Mouse (Mus musculus): ENCODE measurements around the gene Svs5. TPM values are rescaled to one million over a fixed set of nuclear protein-coding genes. Genes with fewer than 3 reads are reported as not detected.
A peak's percentile ranks its signal among the peaks of the same experiment; 100 is the strongest.
"Not testable (repeated sequence)": the region's sequence is repeated elsewhere in the genome, so short reads cannot be mapped to it uniquely, and the experiment has no call there.

Gene Svs5
- total RNA-seq (2021), result not detected
- long read RNA-seq, result 0 reads

DNA sequence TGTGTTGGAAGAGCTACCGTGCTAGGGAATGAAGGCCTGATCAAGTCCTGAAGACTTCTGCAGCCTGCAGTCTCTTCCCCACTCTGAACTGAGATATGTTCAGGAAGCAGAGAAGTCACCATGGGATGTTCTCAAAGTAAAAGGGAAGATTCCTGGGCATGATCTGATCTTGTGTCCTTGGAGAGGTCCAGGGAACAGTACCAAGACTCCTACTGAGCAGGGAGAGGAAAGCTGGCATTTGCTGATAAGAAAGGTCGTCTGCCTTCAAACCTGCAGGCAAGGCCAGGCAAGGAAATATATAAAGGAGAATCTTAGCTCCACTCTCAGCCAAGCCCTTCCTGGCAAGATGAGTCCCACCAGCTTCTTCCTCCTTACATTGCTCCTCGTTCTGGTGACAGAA is at the start of gene Svs5:
Gene Svs5 (plus strand): TSS at position 301 of the 400 bp plus-strand sequence.
- not testable (repeated sequence) for DNase-seq (ENCODE audit: low spot score in 2 of 2)

DNA sequence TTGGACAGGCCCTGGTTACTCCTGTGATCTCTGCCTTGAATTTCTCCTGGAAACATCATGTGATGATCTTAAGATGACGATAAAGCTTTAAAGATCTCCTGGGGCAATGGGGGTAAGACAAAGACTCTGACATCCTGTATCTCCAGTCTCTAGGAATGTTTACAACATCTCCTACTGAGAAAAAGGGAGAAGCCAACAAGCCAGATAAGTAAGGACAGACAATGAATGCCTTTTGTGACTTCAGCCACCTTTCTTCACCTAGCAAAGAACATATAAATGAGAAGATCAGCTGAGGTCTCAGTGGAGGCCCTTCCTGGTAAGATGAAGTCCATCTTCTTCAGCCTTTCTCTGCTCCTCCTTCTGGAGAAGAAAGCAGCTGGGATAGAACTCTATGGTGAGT is 43.6 kb upstream of the Svs5 start, which contains the start of gene Svs3a:
Gene Svs3a (plus strand): TSS at position 301 of the 400 bp plus-strand sequence.
- not testable (repeated sequence) for DNase-seq (ENCODE audit: low spot score in 2 of 2)

DNA sequence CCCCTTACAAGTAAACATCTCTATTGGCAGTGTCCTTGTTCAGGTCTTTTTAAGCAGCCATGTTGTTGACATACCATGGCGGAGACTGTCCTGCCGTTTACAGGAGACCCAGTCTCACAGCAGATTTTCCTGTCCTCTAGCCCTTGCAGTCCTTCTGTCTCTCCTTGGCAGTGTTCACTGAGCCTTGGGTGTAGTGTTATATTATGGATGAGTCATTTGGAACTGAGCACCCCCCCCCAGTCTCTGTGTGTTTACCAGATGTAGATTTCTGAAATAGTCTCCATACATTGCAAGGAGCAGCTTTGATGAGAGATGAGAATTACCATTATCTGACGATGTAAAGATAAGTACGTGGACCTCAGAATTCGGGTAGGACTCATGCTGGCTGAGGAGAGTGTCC is 19.9 kb upstream of the Svs5 start:
- no peak for DNase-seq (ENCODE audit: low spot score in 2 of 2)

DNA sequence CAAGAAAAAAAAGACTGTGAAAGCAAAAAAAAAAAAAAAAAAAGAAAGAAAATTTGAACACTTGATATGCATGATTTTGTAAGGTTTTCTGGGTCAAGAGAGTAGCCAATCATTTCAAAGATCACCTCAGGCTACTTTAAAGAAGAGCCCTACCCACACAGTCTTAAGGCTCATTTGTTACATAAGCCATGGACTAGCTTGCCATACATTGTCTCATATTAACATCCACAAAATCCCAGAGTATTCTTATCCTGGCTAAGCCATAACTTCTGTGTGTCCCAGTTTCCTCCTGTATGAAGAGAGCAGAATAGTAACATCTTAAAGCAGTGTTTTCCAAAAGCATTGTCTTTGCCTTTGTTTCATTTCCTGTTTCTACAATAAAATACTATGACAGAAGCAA is 17.1 kb upstream of the Svs5 start:
- DNase-seq (ENCODE audit: low spot score in 2 of 2), result not testable (repeated sequence)

DNA sequence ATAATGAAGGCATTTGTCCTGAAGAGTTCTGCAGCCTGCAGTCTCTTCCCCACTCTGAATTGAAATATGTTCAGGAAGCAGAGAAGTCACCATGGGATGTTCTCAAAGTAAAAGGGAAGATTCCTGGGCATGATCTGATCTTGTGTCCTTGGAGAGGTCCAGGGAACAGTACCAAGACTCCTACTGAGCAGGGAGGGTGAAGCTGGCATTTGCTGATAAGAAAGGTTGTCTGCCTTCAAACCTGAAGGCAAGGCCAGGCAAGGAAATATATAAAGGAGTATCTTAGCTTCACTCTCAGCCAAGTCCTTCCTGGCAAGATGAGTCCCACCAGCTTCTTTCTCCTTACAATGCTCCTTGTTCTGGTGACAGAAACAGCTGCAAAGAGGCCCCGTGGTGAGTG is 16.1 kb upstream of the Svs5 start, which contains the start of gene Svs6:
Gene Svs6 (plus strand): TSS at position 301 of the 400 bp plus-strand sequence.
- DNase-seq (ENCODE audit: low spot score in 2 of 2), result not testable (repeated sequence)

DNA sequence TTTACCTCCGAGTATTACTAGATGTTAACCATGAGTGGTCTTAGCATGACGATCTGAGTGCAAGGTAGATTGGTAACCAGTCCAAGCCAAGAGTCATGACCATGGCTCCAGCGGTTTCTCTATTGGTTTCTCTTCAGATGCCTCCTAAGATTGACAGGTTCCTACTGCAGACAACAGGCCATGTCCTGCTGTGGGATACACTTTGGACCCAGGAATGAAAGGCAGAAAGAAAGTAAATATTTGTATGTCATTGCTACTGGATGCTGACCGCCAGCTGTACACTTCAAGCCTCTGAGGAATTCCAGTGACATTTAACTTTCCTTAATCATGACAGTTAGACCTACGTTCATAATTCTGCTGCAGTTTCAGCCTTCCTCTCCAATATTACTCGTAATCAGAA is 11.6 kb upstream of the Svs5 start:
- no peak for DNase-seq (ENCODE audit: low spot score in 2 of 2)

DNA sequence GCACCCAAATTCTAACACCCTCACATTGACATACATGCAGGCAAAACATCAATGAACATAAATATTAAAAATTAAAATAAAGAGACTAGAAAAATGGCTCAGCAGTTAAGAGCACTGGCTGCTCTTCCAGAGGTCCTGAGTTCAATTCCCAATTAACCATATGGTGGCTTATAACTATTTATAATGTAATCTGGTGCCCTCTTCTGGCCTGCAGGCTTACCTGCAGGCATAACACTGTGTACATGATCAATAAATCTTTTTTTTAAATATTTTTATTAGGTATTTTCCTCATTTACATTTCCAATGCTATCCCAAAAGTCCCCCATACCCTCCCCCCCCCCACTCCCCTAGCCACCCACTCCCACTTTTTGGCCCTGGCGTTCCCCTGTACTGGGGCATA is 11.2 kb downstream of the Svs5 start:
- DNase-seq (ENCODE audit: low spot score in 2 of 2), result not testable (repeated sequence)

DNA sequence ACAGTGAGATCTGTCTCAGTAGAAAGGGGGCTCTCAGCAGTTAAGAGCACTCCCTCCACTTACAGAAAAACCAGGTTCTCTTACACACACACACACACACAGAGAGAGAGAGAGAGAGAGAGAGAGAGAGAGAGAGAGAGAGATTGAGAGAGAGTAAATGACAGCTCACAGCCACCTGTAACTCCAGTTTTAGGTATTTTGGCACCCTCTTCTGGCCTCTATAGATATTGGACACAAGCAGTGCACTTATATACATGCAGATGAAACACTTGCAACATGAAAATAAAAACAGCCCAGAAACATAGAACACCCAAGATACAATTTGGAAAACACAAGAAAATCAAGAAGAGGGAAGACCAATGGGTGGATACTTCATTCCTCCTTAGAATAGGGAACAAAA is 15.2 kb downstream of the Svs5 start:
- DNase-seq (ENCODE audit: low spot score in 2 of 2), result not testable (repeated sequence)

DNA sequence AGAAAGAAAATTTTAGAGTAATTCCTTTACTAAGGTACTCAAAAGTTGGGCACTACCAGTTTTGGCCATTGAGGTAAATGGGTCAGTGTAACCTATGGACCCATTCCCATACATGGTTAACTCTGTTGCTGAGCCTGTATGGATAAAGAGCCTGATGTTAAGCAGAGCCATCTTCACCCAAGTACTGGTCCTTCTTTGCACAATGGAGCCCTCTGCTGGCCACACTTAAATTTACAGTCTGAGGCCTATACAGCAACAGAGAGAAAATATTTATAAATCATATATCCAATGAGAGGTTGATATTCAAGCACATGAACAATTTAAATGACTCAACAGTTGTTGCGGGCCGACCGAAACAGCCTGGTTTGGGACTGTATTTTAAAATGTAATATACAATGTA is 16.4 kb downstream of the Svs5 start:
- DNase-seq (ENCODE audit: low spot score in 2 of 2), result peak; percentile 10 to 28

DNA sequence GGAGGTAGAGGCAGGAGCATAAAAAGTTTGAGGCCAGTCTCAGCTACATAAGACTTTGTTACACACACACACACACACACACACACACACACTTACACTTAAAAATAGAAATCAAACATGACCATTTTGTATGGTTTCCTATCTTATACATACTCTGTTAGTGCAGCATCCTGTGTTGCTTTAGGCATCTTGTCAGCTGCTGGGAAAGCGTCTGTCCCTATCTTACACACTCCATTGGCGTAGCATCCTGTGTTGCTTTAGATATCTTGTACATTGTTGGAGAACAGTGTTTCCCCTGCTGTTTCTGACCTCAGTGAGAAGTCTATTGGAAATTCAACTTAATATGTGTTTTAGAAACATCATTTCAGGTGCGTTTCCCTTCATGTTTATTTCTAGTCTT is 20.2 kb downstream of the Svs5 start:
- no peak for DNase-seq (ENCODE audit: low spot score in 2 of 2)

DNA sequence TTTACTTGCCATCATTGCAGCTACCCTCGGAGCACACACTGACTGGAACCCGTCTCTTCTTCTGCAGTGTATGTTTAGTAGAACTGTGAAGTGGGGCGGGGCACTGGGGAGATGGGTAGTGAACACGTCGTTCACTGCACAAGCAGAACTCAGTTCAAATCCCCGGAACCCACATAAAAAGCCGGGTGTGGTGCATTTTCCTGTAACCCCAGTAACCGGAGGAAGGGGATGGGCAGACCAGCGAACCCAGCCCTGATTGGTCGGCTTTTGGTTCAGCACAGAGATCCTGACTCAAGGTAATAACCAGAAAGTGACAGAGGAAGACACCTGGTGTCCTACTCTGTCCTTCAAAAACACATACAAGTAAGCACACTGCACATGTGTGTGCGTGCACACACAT is 20.8 kb downstream of the Svs5 start:
- no peak for DNase-seq (ENCODE audit: low spot score in 2 of 2)

DNA sequence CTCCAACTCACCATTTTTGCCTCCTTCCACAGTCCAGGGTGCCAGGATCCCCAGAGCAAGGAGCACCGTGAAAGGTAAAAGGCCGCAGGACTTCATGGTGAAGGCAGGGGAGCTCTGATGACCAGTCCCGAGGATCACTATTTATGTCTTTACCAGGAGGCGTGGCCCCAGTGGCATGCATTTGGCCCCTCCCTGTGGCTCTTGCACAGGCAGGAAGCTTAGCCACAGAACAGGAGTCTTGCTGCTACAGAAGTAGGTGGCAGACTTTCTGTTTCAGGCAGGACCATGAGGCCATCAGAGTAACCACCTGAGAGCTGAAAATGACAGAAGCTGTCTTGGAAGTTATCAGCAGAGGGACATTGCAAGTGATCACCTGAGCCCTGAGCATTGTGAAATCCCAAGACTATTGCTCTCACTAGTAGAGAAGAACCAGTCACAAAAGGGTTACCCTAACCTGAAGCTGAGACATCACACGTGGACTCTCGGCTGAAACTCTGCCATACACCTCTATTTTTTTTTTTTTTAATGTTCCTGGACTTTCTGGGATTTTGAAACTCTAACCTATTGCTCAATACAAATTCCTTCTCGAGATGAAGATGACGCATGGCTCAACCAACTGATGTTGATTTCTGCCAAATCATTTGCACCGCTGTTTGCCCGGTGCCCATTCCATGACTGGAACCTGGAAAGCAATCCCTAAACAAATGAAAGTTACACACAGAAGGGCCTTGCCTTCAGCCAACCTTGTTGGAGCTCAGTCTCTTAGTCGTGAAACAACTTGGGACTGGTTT is 23.8 kb downstream of the Svs5 start:
- DNase-seq (ENCODE audit: low spot score in 2 of 2), result no peak

DNA sequence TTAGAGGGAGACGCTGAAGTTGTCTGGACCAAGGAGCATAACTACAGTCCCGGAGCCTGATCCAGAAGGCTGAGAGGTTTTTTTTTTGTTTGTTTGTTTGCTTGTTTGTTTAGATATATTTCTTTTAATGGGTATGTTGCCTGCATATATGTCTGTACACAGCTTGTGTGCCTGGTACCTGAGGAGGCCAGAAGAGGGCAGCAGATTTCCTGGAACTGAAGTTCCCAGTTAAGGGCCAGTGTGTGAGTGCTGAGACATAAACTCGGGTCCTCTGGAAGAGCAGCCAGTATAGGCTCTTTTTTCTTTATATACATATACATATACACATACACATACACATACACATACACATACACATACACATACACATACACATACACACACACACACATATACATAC is 25.8 kb downstream of the Svs5 start:
- DNase-seq (ENCODE audit: low spot score in 2 of 2), result no peak

DNA sequence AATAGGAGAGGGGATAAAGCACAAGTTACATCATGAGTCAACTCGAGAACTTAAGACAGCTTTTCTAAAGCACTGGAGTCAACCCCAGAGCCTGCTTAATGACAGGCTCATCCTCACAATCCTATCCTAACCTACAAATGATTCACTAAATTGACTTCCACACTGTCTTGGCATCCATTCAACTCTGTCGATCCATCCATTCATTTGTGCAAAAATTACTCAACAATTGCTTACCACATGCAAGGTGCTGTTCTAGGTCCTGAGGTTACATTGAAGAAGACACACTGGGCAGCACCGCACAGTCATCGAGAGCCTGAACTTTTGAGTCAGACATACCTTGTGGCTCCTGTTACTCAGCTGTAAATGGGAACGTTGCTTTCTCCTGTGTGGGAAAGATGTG is 26.5 kb downstream of the Svs5 start:
- DNase-seq (ENCODE audit: low spot score in 2 of 2), result no peak

DNA sequence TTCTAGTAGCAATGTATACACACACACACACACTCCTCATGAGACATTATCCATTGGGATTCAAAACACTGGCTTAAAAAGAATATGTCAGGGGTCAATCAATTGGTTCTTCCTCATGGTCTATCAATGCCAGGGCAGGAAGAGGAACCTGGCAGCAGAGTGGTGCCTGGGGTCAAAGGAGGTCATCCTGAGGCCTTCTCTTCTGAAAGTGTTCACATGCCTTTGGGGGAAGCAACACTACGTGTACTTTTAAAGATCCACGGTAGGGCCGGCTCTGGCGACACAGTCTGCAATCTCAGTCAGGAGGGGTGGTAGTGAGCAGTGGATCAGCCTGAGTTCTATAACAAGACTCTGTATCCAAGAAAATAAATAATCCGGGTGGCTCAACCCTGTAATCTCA is 27.1 kb downstream of the Svs5 start:
- no peak for DNase-seq (ENCODE audit: low spot score in 2 of 2)

DNA sequence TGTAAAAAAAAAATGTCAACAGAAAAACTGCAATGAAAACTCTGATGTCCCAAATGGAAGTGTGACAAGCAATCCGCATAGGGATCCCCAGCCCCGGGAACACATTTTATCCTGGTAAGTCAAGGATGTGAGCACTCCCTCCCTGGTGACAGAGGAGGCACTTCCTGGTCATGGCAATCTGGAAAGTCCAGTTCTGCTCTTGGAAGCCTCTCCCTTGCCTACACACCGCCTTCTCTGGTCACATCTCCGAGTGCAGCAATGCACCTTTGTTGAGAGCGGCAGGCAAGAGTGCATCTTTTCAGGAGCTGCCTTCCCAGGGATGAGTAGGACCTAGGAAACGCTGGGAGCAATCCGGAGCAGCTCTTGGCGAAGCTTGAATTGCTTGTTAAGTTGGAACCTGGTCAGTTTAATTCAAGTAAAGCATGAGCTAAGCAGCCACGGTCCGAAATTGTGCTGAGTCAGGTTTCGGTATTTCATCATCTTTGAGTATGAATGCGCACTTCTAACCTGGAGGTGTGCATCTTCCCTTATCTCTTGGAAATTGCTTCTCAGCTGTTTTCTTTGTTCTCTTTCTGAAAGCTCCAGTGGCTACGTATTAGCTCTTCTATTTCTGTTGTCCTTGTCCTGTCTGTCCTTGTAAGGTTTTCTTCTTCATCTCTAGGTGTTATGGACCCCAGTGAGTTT is 28.6 kb downstream of the Svs5 start:
- no peak for DNase-seq (ENCODE audit: low spot score in 2 of 2)

DNA sequence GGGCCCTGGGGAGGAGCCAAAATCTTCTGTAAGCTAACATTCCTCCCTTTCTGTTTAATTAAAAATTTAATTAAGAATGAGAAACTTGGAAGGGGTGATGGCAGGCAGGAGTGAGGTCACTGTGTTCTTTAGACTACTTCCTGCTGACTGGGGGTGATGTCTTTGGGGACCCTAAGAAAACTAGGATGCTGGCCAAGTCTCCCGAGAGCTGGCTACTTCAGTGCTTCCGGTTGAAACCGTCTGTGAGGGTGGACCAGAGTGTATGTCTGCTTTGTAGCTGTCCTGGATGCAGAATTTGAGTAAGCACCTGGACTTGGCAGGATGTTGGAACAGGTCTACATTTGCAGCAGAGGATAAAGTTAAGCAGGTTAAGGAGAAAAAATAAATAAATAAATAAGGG is 34.4 kb downstream of the Svs5 start:
- no peak for DNase-seq (ENCODE audit: low spot score in 2 of 2)

DNA sequence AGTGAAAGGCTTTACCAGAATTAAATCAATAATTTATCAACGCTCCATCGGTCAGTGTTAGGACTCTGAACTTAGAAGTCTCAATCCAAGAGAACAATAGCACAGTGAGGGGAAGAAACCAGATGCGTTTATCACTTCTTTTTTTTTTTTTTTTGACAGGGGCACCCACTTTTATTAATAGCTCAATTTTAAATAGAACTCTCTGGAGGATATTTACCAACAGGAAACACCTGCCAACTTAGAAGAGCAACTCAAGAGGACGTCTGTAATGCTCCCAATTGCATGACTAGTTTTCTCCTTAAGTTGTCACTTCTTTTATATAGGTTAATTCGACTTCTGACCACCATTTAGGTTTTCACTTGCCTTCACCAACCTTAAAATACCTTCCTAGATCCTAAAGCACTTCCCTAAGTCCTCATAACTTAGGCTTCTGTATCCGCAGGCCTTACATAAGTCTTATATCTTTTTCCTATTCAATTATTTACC is 36.1 kb downstream of the Svs5 start:
- DNase-seq (ENCODE audit: low spot score in 2 of 2), result no peak

DNA sequence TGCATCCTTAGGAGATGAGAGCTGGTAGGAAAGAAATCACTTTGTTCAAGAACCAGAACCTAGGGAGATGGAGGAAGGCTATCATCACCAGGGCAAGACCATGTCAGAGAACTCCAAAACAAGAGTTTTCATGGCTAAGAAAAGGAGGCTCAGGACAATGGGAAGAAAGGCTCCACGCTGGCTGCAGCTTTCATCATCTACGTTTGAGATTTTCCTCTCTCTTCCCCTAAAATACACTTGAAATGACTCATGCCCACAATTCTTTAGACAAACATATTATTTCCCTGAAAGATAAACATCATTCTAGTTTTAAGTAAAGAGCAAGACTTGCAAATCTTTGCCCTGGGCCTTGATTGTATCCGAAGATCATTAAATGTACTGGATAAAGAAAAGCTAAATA is 38.8 kb downstream of the Svs5 start:
- DNase-seq (ENCODE audit: low spot score in 2 of 2), result no peak

DNA sequence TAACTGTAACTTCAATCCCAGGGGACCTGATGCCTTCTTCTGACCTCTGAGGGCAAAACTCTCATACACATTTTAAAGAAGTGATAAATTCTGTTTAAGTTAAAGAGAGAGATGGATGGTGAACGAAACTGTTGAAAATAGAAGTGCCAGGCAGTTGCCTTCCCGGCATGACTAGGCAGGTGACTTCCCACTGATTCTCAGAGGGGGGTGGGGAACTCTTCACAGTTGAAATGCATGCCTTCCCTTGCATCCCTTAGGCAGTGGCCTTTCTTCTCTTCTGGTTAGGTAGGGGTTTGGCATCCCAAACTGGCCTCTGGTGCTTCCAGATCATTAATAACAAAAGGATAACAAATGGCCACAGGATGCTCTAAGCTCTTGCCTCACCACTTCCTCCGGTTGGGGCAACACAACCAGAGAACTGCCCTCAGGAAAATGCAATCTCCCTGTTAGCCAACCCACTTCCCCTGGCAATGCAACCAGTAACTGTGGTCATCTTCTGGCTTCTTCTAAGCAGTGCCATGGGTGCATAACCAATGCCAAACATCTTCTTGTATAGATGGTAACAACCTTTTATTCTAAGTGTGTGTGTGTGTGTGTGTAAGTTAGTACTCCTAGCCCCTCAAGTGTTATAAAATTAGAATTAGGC is 40.0 kb downstream of the Svs5 start:
- no peak for DNase-seq (ENCODE audit: low spot score in 2 of 2)

DNA sequence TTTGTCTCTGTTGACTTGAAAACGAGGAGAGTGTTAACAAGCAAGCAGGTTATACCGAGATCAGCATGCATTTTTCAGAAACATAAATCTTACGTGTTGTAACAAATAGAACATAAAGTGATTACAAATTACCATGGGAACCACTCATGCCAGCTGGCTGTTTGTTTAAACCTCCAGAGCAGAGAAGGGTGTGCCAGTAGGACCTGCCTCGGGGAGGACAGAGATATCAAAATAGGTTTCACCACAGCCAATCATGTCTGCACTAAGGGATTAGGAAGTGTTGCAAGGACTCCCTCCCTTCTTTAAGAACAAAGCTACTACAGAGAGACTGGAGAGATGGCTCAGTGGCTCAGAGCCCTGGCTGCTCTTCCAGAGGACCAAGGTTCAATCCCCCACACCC is 40.6 kb downstream of the Svs5 start:
- no peak for DNase-seq (ENCODE audit: low spot score in 2 of 2)

All from layer of hippocampus, postnatal 10 days (tissue).